Mouse (Mus musculus) gastrocnemius, adult 8-10 months (tissue): ENCODE data around the gene Zscan4d. TPM values are rescaled to one million over a fixed set of nuclear protein-coding genes. Genes with fewer than 3 reads are reported as not detected.
"Not testable (repeated sequence)": the region's sequence is repeated elsewhere in the genome, so short reads cannot be mapped to it uniquely, and the experiment has no call there.

Source experiments
- DNase-seq, 2 experiments: peaks; one replicate each; pipeline ENCODE4 v3.0.0; 2022; ENCODE audit warnings: low spot score in 2 of 2
- total RNA-seq, 4 experiments: library from RNA; stranded (reverse); gene quantifications; 2 replicates each; pipeline ENCODE4 v1.2.4; 2022

The Zscan4d gene
- not detected for total RNA-seq

- not testable (repeated sequence) for DNase-seq
These were observed at the start of gene Zscan4d for GRCm38 (mm10) chr7:11166059-11166458. Gene Zscan4d (minus strand): TSS chr7:11166159.

- DNase-seq, result not testable (repeated sequence)
These were observed 7.9 kb downstream of the Zscan4d start for GRCm38 (mm10) chr7:11158036-11158435.

Other genes starting within 250 kb of the Zscan4d start
- not detected for gene Zscan4c, start 160.4 kb downstream of the Zscan4d start, total RNA-seq
- gene Zscan4-ps1, start 96.5 kb downstream of the Zscan4d start, total RNA-seq, result not detected
- not detected for gene Zscan4e, start 144.5 kb upstream of the Zscan4d start, total RNA-seq
- not detected for gene Zscan4f, start 231.8 kb upstream of the Zscan4d start, total RNA-seq